Mouse (Mus musculus) kidney, adult 9 months (tissue): ENCODE measurements at regions not wholly inside any gene's neighbourhood (a gene's known extent, or its start where the extent isn't known, plus 50 kb on each side); places are given as distances from the start of the nearest gene placed in this dataset.
A peak's percentile ranks its signal among the peaks of the same experiment; 100 is the strongest.
"Not testable (repeated sequence)": the region's sequence is repeated elsewhere in the genome, so short reads cannot be mapped to it uniquely, and the experiment has no call there.

ENCODE experiments used
- DNase-seq: peaks from one replicate; pipeline ENCODE4 v3.0.0; 2022

DNA sequence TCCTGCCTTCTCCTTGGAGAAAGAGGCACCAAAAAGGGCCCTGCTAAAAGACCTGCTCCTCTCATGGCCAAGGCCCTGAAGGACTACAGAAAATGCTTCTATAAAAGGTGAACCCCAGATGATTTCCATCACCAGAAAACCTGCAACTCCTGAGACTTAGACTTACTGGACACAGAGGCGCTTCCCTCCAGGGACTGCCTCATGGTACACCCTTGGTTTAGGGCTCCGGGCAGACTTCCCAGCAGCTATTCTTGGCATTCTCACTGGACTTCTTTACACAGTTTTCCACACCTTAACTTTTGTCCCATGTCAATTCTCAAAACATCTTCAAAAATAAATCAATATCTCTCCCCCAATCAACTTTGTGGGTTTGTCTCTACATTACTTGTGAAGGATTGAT is 393.2 kb downstream of the Gpm6a start:
- DNase-seq, result not testable (repeated sequence)

DNA sequence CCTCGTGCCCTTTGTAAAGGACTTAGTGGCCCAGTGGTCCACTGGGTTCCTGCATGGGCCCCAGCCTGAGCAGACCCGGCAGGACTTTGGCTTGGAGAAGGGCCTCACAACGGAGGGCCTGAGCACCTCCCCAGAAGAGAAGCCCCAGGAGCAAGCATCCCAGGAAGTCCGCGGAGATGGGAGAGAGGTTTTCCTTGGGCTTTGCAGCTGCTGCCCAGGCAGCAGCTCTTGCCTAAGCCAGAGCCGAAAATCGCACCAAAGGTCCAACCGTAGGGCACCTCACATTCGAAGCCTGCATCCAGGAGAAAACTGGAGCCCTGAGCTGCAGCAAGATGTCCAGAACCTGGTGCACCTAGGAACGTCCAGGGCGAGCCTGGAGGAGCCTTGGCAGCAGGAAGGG is 405.2 kb downstream of the Gpm6a start:
- not testable (repeated sequence) for DNase-seq

DNA sequence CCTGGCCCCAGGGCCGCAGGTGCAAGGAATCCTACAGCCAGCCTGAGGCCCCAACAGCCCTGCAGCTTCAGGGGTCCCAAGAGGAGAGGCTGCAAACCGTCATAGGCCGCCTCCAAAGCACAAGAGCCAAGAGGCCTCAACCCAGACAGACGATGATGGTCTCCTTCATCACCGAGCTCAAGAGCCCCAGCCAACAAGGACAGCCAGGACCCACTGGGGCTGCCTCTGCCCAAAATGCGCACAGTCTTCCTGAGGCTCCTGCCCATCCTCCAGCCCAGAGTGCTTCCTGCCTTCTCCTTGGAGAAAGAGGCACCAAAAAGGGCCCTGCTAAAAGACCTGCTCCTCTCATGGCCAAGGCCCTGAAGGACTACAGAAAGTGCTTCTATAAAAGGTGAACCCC is 412.8 kb downstream of the Gpm6a start:
- DNase-seq, result not testable (repeated sequence)

DNA sequence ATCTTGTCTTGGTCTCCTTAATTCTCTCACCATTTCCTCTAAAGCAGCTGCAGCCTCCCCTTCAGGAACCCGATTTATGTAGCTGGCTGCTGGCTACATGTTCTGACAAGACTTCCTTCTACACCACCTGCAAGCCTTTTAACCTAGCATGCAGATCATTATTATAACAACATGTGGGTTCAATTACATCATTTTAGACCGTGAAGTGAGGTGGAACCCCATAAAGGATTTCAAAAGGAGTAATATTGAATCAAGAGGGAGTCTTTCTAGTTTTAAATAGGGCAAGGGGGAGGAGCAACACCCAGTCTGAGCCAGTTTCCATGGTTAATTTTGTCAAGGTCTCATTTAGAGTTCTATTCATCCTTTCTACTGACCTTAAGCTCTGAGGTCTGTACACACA is 442.4 kb downstream of the Gpm6a start:
- DNase-seq, result no peak

DNA sequence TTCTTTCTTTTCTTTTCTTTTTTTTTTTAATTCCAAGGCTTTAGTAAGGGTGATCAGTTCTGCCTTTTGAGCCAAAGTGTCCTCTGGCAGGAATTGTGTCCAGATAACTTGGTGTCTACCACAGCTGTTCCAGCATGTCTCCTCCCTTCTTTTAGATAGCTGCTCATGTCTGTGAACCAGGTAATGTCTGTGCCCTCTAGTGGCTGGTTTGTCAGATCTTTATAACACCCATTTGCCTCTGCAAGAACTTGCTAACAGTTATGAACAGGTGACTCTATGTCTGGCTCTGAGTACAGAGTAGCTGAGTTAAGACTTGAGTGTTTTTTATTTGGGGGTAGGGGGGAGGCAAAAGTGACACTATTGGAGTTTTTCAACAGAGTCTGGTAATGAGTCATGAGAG is 443.7 kb downstream of the Gpm6a start:
- DNase-seq, result peak; percentile 62

DNA sequence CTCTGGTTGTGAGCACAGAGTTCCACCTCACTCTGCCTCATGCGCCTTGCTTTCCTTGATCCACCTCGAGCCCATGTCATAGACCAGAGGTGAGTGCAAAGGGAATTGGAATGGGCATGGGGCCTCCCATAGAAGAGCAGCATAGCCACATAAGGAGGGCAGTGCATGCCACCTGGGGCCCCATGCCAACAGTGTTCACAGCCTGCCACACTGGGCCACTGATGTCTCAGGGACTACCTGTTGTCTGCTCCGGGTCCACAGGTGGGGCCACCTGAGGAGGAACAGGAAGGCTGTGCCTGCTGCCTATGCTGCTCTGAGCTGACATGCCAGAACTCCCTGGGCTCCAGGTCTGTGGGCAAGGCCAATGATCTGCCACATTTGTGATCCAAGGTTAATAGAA is 445.8 kb downstream of the Gpm6a start:
- no peak for DNase-seq

DNA sequence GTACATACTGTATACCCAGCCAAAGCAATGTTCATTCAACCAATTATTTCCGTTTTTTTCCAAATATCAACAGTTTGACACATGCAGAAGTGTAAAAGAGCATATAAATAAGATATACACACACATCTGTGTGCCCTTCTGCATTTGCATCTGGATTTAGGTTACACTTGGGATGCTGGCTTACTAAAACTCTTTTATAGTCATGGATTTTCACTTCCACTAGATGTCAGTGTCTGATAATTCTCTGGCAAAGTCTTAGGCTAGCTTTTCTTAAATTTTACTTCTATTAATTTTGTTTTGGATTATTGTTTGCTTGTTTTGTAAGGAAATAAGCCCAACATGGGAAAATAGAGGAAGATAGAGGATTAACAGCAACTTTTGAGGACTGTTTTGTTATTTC is 452.3 kb downstream of the Gpm6a start:
- DNase-seq, result not testable (repeated sequence)
